Mouse (Mus musculus) MEL-GATA-1-ER (cell line): ENCODE measurements at regions not wholly inside any gene's neighbourhood (a gene's known extent, or its start where the extent isn't known, plus 50 kb on each side); places are given as distances from the start of the nearest gene placed in this dataset.
"Not testable (repeated sequence)": the region's sequence is repeated elsewhere in the genome, so short reads cannot be mapped to it uniquely, and the experiment has no call there.

ENCODE experiments used
- DNase-seq: peaks from one replicate; pipeline ENCODE4 v3.0.0-alpha.2; 2012; ENCODE audit warnings: low read depth; ENCODE audit errors: extremely low read depth

- no peak for DNase-seq
Measured at GRCm38 (mm10) chr5:102123285-102123684, 53.6 kb upstream of the Wdfy3 start.

DNA sequence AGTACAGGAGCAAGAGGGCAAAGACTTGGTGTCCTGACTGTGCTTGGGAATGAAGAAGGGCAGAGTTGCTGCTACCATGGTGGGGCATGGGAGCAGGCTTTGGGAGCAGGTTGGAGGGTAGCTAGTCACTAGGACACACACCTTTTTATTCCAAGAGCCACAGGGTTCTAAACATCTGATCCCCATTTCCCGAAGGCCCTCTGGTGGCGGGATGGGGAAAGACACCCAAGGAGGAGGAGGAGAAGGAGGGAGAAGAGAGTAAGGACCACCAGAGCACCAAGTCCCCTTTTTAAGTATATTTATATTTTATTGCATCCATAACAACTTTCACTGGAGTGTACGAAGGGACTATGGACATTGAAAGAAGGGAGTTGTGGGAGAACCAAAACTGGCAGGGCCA is 57.0 kb upstream of the Wdfy3 start:
- DNase-seq: no peak

DNA sequence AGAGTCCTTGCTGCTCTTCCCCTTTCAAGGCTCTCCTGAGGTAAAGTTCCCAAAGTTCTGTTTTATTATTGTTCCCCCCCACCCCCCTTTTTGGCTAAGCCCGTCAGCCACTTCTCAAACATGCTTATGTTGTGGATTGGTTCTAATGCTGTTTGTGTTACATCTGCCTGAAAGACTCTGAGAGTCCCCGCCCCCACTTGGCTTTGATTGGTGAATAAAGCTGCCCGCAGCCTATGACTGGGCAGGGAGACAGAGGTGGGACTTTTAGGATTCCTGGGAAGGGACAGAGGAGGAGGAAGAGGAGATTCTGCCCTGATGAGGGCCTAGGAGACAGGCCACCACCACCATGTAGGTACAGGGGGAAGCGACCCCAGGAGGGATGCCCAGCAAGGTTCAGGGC is 78.3 kb upstream of the Wdfy3 start:
- DNase-seq: no peak

- DNase-seq: peak; percentile 11
Measured at GRCm38 (mm10) chr5:102149481-102150129, 79.9 kb upstream of the Wdfy3 start.

DNA sequence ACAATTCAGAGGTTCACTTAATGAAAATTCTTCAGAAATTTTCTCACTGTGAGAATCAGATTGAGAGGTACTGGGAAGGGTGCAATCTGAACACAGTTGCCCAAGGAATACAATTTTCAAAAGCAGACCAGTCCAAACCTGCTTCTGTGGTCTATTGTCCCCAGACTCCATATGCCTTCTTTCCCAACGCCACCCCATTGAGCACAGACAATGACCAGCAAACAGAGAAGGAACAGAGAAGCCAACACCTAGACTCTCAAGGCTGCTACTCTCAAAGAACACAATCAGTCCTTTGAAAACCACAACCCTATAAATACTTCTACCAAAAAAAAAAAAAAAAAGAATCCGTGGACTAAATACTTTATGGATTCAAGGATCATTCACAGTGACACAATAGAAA is 89.9 kb upstream of the Wdfy3 start:
- DNase-seq: no peak

GRCm38 (mm10) chr5:102167981-102168380 is 98.3 kb upstream of the Wdfy3 start:
- no peak for DNase-seq

GRCm38 (mm10) chr5:102171808-102172207 is 102.1 kb upstream of the Wdfy3 start:
- DNase-seq: no peak

DNA sequence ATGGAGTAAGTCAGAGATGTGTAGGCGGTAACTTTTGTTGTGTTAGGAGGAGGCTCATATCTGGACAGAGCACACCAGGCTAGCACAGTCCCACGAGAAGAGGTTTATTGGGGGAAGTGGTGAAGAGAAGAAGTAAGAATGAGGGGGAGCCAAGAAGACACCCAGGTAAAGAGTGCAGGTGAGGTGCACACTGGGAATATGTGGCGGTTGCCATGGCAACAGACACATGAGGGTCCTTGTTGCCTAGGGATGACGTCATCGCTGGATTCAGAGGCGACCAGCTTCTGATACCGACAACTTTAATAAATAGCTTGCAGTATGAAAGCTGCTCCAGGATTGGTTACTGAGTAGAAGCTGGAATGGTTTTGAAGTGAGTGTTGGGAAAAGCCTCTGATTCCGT is 110.5 kb upstream of the Wdfy3 start:
- no peak for DNase-seq

DNA sequence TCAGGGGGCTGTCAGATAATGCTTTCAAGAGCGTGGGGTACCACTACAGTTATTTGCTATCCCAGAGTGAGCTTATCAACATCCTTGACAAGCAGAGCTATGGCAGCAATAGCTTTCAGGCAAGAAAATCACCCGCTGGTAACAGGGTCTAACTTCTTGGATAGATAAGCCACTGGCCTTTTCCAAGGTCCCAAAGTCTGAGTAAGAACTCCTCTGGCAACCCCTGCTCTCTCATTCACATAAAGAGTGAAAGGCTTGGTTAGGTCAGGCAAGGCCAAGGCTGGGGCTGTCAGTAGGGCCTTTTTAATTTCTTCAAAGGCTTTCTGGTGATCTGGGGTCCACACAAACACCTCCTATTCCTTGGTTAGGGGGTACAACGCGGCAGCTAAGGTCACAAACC is 119.2 kb upstream of the Wdfy3 start:
- not testable (repeated sequence) for DNase-seq

DNA sequence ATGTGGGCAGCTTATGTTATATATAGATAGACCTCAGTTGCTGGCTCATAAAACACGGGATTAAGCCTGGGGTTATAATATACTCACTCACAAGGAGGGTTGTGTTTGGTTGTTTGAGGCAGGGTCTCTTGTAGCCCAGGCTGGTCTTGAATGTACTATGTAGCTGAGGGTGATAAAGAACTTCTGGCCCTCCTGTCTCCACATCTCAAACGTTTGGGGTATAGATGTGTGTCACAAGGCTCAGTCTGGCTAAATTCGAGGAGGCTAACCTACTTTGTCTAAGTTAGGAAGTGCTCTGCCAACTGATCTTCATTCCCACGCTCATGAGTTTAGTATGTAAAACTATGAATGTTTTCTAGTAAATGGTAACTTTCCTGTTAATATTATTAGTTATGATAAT is 136.7 kb upstream of the Wdfy3 start:
- no peak for DNase-seq

- DNase-seq: no peak
Measured at GRCm38 (mm10) chr5:102206953-102207352, 137.2 kb upstream of the Wdfy3 start.

DNA sequence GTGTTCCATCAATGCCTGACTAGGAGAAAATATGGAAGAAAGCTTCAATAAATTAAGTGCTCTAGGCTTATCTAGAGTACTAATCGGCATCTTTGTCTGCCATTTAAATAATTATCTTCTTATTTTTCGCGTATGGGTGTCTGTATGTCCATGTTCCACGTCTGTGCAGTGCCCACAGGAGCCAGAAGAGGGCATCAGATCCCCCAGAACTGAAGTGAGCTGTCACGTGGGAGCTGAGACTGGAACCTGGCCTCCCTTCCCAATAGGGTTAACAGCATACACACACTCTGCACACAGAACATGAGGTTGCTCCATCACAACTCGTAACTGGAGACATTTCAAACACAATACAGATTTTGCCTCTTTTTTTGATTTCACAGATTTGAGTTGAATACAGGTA is 143.4 kb upstream of the Wdfy3 start:
- DNase-seq: no peak

GRCm38 (mm10) chr5:102227131-102227530 is 157.4 kb upstream of the Wdfy3 start:
- DNase-seq: no peak

DNA sequence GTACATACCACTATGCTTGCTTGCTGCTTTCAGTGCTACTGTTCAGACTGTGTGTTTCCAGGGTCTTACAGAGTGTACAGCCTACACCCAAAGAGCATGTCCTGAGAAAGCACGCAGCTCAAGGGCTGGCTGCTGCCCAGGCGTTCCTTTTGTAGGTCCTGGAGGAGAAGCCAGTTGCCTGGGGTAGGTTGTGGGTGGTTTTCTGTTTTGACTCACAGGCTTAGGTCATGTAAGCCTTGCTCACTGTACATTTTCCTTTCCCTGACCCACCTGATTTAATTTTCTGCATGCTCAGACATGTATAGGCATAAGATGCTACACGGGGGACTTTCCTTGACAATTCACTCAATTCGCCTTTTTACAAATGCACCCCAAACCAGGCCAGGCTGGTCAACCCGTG is 172.9 kb upstream of the Wdfy3 start:
- no peak for DNase-seq

- no peak for DNase-seq
Measured at GRCm38 (mm10) chr5:102244706-102245105, 175.0 kb upstream of the Wdfy3 start.

DNA sequence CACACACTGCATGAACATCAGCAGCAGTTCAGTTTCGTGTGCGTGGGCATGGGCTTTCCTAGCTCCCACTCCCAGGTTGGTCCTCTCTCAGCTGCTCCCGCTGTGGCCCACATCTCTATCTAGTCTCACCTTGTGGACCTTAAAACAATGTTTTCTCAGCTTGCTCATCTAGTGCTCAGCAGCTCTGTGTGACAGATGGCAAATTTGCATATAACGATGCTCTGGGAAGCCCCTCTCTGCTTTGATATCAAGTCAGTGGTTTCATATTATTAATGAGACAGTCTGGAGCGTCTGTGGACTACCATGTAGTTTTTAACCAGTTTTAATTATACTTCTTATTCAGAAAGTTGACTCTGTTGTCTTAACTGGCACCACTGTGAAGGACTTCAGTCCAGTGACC is 179.0 kb upstream of the Wdfy3 start:
- no peak for DNase-seq

DNA sequence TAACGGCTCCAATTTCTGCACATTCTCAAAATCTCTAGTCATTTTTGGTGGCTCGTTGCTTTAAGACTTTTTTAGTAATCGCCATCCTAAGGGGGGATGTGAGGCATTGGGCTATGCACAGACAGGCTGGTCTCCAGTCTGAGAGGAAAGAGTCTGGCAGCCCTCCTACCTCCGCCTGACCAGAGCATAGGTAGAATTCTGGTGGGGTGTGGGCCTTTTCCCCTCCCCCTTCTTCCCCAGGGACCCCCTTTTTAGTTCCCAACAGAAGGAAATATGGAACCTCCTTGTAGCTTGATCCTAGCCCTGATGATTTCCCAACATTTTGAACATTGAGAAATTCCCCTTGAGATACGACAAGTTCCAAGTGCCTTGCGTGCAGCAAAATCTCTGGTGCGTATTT is 181.4 kb upstream of the Wdfy3 start:
- DNase-seq: no peak

DNA sequence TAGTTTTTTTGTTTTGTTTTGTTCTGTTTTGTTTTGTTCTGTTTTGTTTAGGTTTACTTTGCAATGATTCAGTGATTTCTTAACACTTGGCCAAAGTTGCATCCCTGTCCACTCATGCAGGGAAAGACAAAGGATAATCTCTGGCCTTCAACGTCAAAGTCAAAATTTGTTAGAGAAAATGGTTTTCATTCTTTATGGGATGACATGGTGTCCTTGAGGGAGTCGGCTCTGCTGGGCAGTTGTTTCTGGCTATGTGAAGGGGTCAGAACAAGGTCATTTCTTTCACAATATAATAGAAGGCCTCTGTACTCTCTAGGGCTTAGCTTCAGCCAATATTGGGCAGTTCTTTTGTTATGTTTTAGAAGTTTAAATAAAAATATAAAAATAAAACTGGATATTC is 184.1 kb upstream of the Wdfy3 start:
- DNase-seq: no peak

- no peak for DNase-seq
Measured at GRCm38 (mm10) chr5:102257104-102257503, 187.4 kb upstream of the Wdfy3 start.

DNA sequence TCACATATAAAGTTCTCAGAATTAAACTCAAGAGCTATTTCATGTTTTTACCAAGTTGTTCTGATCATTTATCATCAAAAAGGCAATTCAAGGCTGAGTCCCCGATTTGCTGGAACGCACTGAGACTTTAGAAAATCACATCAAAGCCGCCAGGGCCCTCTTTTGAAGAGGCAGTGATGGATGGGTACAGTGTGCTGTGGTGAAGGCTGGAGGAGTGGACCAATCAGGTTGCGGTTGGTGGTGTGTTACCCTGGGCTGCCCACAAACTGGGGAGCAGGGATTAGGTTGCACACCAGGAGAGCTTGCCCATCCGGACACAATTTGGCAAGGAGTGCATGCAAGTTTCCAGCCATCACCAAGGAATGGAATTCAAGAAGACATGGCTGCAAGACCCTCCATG is 191.9 kb upstream of the Wdfy3 start:
- DNase-seq: no peak

DNA sequence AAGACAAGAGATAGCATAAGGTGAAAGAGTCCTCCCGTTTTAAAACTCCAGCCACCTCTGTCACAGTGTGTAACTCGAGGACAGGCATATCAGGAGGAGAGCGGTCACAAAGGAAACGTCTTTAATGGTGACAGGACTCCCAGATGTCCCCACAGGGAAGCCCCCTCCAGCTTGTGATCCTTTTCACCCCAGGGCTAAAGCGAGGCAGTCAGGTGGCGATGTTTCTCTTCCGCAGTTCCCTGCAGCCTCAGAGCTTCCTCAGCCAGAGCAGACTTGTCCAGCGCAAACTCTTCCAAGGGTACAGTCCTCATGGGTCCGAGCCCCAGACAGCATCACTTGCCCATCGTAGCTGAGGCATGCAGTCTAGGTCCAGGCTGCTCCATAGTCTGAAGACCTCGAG is 196.7 kb upstream of the Wdfy3 start:
- DNase-seq: no peak

DNA sequence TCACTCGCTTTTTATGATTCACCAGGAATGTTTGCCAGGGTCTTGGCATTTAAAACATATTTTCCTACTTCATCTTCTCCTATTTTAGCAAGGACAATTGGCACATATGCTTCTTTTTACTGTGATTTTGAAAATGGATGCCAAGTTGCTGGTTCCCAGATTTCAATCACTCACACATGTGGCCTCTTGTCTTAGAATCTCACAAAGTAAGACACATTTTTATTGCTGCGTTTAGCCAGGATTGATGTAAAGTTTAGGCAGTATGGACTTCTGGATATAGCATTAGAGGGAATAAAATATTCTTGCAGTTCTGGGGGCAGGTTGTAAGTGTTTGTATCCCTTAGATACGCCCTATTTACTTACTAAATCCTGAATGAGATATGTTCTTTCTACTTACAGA is 197.4 kb upstream of the Wdfy3 start:
- no peak for DNase-seq

DNA sequence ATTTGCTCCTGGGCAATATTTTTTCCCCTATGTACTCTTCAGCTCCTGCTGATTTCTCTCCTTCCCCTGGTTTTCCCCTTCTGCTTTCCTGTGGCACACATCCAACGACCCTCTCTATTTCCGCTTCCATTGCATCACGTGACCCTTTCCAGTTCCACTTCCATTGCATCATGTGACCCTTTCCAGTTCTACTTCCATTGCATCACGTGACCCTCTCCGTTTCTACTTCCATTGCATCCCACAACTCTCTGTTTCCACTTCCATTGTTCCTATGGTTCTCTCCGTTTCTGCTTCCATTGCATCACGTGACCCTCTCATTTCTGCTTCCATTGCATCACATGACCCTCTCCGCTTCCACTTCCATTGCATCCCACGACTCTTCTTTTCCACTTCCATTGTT is 199.5 kb upstream of the Wdfy3 start:
- no peak for DNase-seq

- DNase-seq: no peak
Measured at GRCm38 (mm10) chr5:102275621-102276020, 205.6 kb upstream of the Arhgap24 start.
